Mouse (Mus musculus): ENCODE measurements at regions not wholly inside any gene's neighbourhood (a gene's known extent, or its start where the extent isn't known, plus 50 kb on each side); places are given as distances from the start of the nearest gene placed in this dataset.

- WGBS = 80% methylated on average over 1 of the region's 1 CpGs
- Histone ChIP-seq H3K9ac (no peak overlapping the region), H3K4me3 (no peak overlapping the region), H3K9me3 (no peaks in the 10 kb centered on the region), H3K4me2 (no peak overlapping the region), H3K27ac (no peak overlapping the region), H3K36me3 (no peaks in the 10 kb centered on the region), H3K27me3 (no peaks in the 10 kb centered on the region), H3K4me1 (no peaks in the 10 kb centered on the region)
- ATAC-seq (ENCODE audit: insufficient number of reproducible peaks, low FRiP score, low TSS enrichment, low read depth) = no peak
Observed at GRCm38 (mm10) chr1:113703462-113703861, 1838.7 kb upstream of the Dsel start.

GRCm38 (mm10) chr1:113688614-113689013 lies 1823.9 kb upstream of the Dsel start:
- ATAC-seq (ENCODE audit: insufficient number of reproducible peaks, low FRiP score, low TSS enrichment, low read depth) = no peak
- Histone ChIP-seq H3K27me3 (no peaks in the 10 kb centered on the region), H3K27ac (no peak overlapping the region), H3K4me1 (no peaks in the 10 kb centered on the region), H3K4me2 (no peak overlapping the region), H3K36me3 (no peaks in the 10 kb centered on the region), H3K9me3 (no peaks in the 10 kb centered on the region), H3K4me3 (no peak overlapping the region), H3K9ac (no peak overlapping the region)
- WGBS = 64% methylated on average over 2 of the region's 2 CpGs

- H3K9ac ChIP-seq = no peak overlapping the region
- H3K4me1 ChIP-seq = no peaks in the 10 kb centered on the region
- H3K27me3 ChIP-seq = no peaks in the 10 kb centered on the region
- no peak overlapping the region for H3K27ac ChIP-seq
- no peak overlapping the region for H3K4me2 ChIP-seq
- H3K36me3 ChIP-seq = no peaks in the 10 kb centered on the region
- WGBS = 77% methylated on average over 1 of the region's 1 CpGs
- H3K4me3 ChIP-seq = no peak overlapping the region
- ATAC-seq (ENCODE audit: insufficient number of reproducible peaks, low FRiP score, low TSS enrichment, low read depth) = no peak
- H3K9me3 ChIP-seq = no peaks in the 10 kb centered on the region
Observed at GRCm38 (mm10) chr1:113676301-113676871, 1811.7 kb upstream of the Dsel start.

- Histone ChIP-seq H3K36me3 (no peaks in the 10 kb centered on the region), H3K27ac (no peak overlapping the region), H3K4me2 (no peak overlapping the region), H3K4me1 (no peaks in the 10 kb centered on the region), H3K4me3 (no peak overlapping the region), H3K9ac (no peak overlapping the region), H3K9me3 (no peaks in the 10 kb centered on the region), H3K27me3 (no peaks in the 10 kb centered on the region)
- WGBS = 45% methylated on average over 1 of the region's 1 CpGs
- ATAC-seq (ENCODE audit: insufficient number of reproducible peaks, low FRiP score, low TSS enrichment, low read depth) = 0 out of 2 replicates have a peak, but pooled peaks have one; percentile 61
Observed at GRCm38 (mm10) chr1:113630898-113631297, 1766.2 kb upstream of the Dsel start.
